In genomic region chr7:96959168-96959567, GRCm38 (mm10) we compare ENCODE assay signal across 22 mouse cellular contexts. TPM values are rescaled to one million over a fixed set of nuclear protein-coding genes. Genes with fewer than 3 reads are reported as not detected.
DNase-seq lines count a peak whose midpoint lies in the region; ATAC-seq and TF ChIP-seq lines count a peak whose summit lies in the region.
"Had no signal": no experiment of that assay in that cellular context is flagged by ENCODE, and none has a peak within 500 bp of the region (broad histone marks: within the 10 kb centered on the region; RNA-seq: fewer than 3 reads in every experiment).

No protein-coding gene starts in this region.

- H3K79me2 ChIP-seq in MEL (ENCODE audit: control insufficient read depth, insufficient read depth, low read length, poor library complexity) = 0 out of 2 replicates have a peak, but pooled peaks cover 2% of the 10 kb centered on the region

- no peak for TF ChIP-seq POLR2A in MEL (IDR thresholded peaks at IDR 0.05; ENCODE audit: control insufficient read depth in 1 of 2, insufficient read depth in 1 of 2, low read depth in 1 of 2, low read length in 2 of 2, poor library complexity in 1 of 2)

- ATAC-seq in liver, embryonic 11.5 days (replicated peaks; ENCODE audit: low FRiP score) = peak; percentile 98
- peak; percentile 98 for ATAC-seq in liver, postnatal 0 days
- ATAC-seq: forebrain, embryonic 14.5 days; hindbrain, embryonic 16.5 days; intestine, embryonic 16.5 days; midbrain, embryonic 15.5 days; Patski had no signal

- H3K4me1 ChIP-seq in MEL (ENCODE audit: control insufficient read depth in 1 of 2, insufficient read depth in 2 of 2, low read length in 2 of 2) = peaks cover 0 to 8% of the 10 kb centered on the region in 2 experiments; a peak in 2 of 4 replicates
- H3K4me1 ChIP-seq in liver, embryonic 11.5 days (replicated peaks; ENCODE audit: control insufficient read depth, insufficient read depth, low read length) = no peaks in the 10 kb centered on the region; the same call in 1 of the 2 replicates
- peaks cover 23% of the 10 kb centered on the region for H3K4me1 ChIP-seq in liver, postnatal 0 days (ENCODE audit: insufficient read depth)
- H3K4me1 ChIP-seq: limb, embryonic 10.5 days; midbrain, embryonic 15.5 days had no signal

- H3K9ac ChIP-seq in MEL (ENCODE audit: control insufficient read depth, low read depth, low read length, poor library complexity, severe bottlenecking) = no peak overlapping the region
- no peak overlapping the region for H3K9ac ChIP-seq in liver, embryonic 11.5 days (ENCODE audit: low read depth, low read length)
- H3K9ac ChIP-seq in liver, postnatal 0 days (replicated peaks) = no peak overlapping the region
- H3K9ac ChIP-seq: midbrain, embryonic 15.5 days had no signal

- peak; percentile 75 to 83 for TF ChIP-seq EP300 in MEL (IDR thresholded peaks at IDR 0.05; ENCODE audit: low read depth in 1 of 2, low read length in 2 of 2)
- peak; percentile 98 for TF ChIP-seq EP300 in liver, postnatal 0 days (IDR thresholded peaks at IDR 0.05; ENCODE audit: low read depth)

- H3K36me3 ChIP-seq in MEL (ENCODE audit: control insufficient read depth in 1 of 2, insufficient read depth in 2 of 2, low read length in 2 of 2) = peaks cover 13 to 27% of the 10 kb centered on the region in 2 experiments
- H3K36me3 ChIP-seq in liver, embryonic 11.5 days (ENCODE audit: control insufficient read depth, insufficient read depth, low read length) = peaks cover 7% of the 10 kb centered on the region; the same call in 1 of the 2 replicates
- H3K36me3 ChIP-seq in liver, postnatal 0 days (replicated peaks; ENCODE audit: insufficient read depth, low read length) = peaks cover 14% of the 10 kb centered on the region; the same call in 1 of the 2 replicates

- no peak overlapping the region for H3K27ac ChIP-seq in MEL (ENCODE audit: control insufficient read depth, low read depth, low read length)
- H3K27ac ChIP-seq in liver, embryonic 11.5 days (ENCODE audit: low read depth, low read length) = no peak overlapping the region
- peak overlapping the region; percentile 66 for H3K27ac ChIP-seq in liver, postnatal 0 days (ENCODE audit: low read depth)
- H3K27ac ChIP-seq: layer of hippocampus, adult 2 months; limb, embryonic 10.5 days; midbrain, embryonic 15.5 days had no signal

- no peak overlapping the region for H3K4me3 ChIP-seq in MEL (ENCODE audit: control insufficient read depth in 1 of 2, insufficient read depth in 1 of 2, low read depth in 2 of 2, low read length in 2 of 2)
- H3K4me3 ChIP-seq in liver, embryonic 11.5 days (ENCODE audit: low read depth, low read length) = no peak overlapping the region
- no peak overlapping the region for H3K4me3 ChIP-seq in liver, postnatal 0 days (ENCODE audit: low read depth, low read length)
- H3K4me3 ChIP-seq: layer of hippocampus, adult 2 months; limb, embryonic 10.5 days; midbrain, embryonic 15.5 days; myocyte had no signal

- DNase-seq in MEL (ENCODE audit: low read depth, low spot score) = peak; percentile 71
- DNase-seq in c-Kit-positive CD71-positive TER-119-positive erythroid progenitor cells, embryonic 14.5 days (ENCODE audit: low spot score) = peak; percentile 66
- no peak for DNase-seq in liver, embryonic 11.5 days (ENCODE audit: low spot score)
- DNase-seq in liver, postnatal 0 days = peak; percentile 68
- DNase-seq in testis, postnatal 14 days (ENCODE audit: low spot score) = no peak
- no peak for DNase-seq in thymus, postnatal 0 days (ENCODE audit: low spot score)
- DNase-seq in cerebellum, adult 8-10 months = no peak
- DNase-seq in embryo, embryonic 10.5 days (ENCODE audit: low spot score) = no peak
- DNase-seq: cerebellum, adult 9-10 months; kidney, adult 9 months; kidney, postnatal 14 days; lung, adult 18-20 months; right cerebral cortex, postnatal 4 days; thymus, postnatal 25 days had no signal

- H3K27me3 ChIP-seq in MEL (ENCODE audit: control insufficient read depth in 1 of 2, insufficient read depth in 2 of 2, low read length in 2 of 2) = no peaks in the 10 kb centered on the region
- no peaks in the 10 kb centered on the region for H3K27me3 ChIP-seq in liver, embryonic 11.5 days (replicated peaks; ENCODE audit: control insufficient read depth, insufficient read depth, low read length)
- H3K27me3 ChIP-seq in liver, postnatal 0 days (ENCODE audit: insufficient read depth, low read length) = no peaks in the 10 kb centered on the region
- H3K27me3 ChIP-seq: midbrain, embryonic 15.5 days; Patski had no signal

- 60% methylated on average over 5 of the region's 5 CpGs for WGBS in liver, embryonic 11.5 days
- 57% methylated on average over 5 of the region's 5 CpGs for WGBS in liver, postnatal 0 days (ENCODE audit: insufficient replicate concordance)

- TF ChIP-seq RAD21 in MEL (IDR thresholded peaks at IDR 0.05; ENCODE audit: low read depth, low read length) = no peak

- peak overlapping the region; percentile 5; the same call in 1 of the 2 replicates for H3K4me2 ChIP-seq in liver, embryonic 11.5 days
- H3K4me2 ChIP-seq in liver, postnatal 0 days (ENCODE audit: low read depth, low read length) = peak overlapping the region; percentile 56
- H3K4me2 ChIP-seq: midbrain, embryonic 15.5 days had no signal

- no peak for TF ChIP-seq CTCF in MEL (IDR thresholded peaks at IDR 0.05 in 2 of 3, conservative IDR thresholded peaks at IDR 0.05 in 1 of 3; ENCODE audit: control insufficient read depth in 1 of 3, insufficient read depth in 1 of 3, low read depth in 2 of 3, low read length in 3 of 3, poor library complexity in 1 of 3, severe bottlenecking in 1 of 3)
- TF ChIP-seq CTCF in liver, postnatal 0 days (IDR thresholded peaks at IDR 0.05; ENCODE audit: low read depth) = no peak

- H3K9me3 ChIP-seq in MEL (replicated peaks; ENCODE audit: insufficient read depth, low read length) = no peaks in the 10 kb centered on the region
- no peaks in the 10 kb centered on the region for H3K9me3 ChIP-seq in liver, embryonic 11.5 days (ENCODE audit: control insufficient read depth, low read length)
- no peaks in the 10 kb centered on the region for H3K9me3 ChIP-seq in liver, postnatal 0 days (ENCODE audit: low read length)
- H3K9me3 ChIP-seq: limb, embryonic 10.5 days; midbrain, embryonic 15.5 days had no signal

TF ChIP-seq in MEL, 35 proteins besides CTCF, POLR2A, EP300 and RAD21 (continues in another document):
- TF ChIP-seq CHD2 (IDR thresholded peaks at IDR 0.05; ENCODE audit: low read length) (no peak), ZNF384 (IDR thresholded peaks at IDR 0.05; ENCODE audit: low read depth, low read length) (no peak), SIN3A (IDR thresholded peaks at IDR 0.05; ENCODE audit: low read length) (peak; percentile 28; the same call in 1 of the 2 replicates), GABPA (IDR thresholded peaks at IDR 0.05; ENCODE audit: low read depth, low read length) (no peak), MXI1 (IDR thresholded peaks at IDR 0.05; ENCODE audit: low read depth, low read length) (peak; percentile 37; the same call in 1 of the 2 replicates), TCF12 (IDR thresholded peaks at IDR 0.05; ENCODE audit: low read depth, low read length) (peak; percentile 88), ETS1 (IDR thresholded peaks at IDR 0.05; ENCODE audit: low read depth, low read length) (peak; percentile 60), UBTF (IDR thresholded peaks at IDR 0.05; ENCODE audit: borderline replicate concordance, insufficient read depth, low read depth, low read length) (no peak), HCFC1 (IDR thresholded peaks at IDR 0.05; ENCODE audit: low read depth, low read length) (no peak), SMC3 (IDR thresholded peaks at IDR 0.05; ENCODE audit: low read depth, low read length) (no peak), ELF1 (IDR thresholded peaks at IDR 0.05; ENCODE audit: low read depth, low read length) (no peak), MAZ (IDR thresholded peaks at IDR 0.05; ENCODE audit: low read depth, low read length) (no peak), MEF2A (IDR thresholded peaks at IDR 0.05; ENCODE audit: extremely low read depth, insufficient replicate concordance, low read depth, low read length, poor library complexity, severe bottlenecking) (no peak), POLR2AphosphoS2 (IDR thresholded peaks at IDR 0.05; ENCODE audit: low read length) (no peak), ZC3H11A (IDR thresholded peaks at IDR 0.05; ENCODE audit: low read depth, low read length) (no peak), E2F4 (IDR thresholded peaks at IDR 0.05; ENCODE audit: borderline replicate concordance, low read depth, low read length) (no peak), ZKSCAN1 (IDR thresholded peaks at IDR 0.05; ENCODE audit: low read depth, low read length) (no peak), TBP (IDR thresholded peaks at IDR 0.05; ENCODE audit: low read depth, low read length) (no peak), GATA1 (IDR thresholded peaks at IDR 0.05; ENCODE audit: low read depth, low read length) (peak; percentile 66), MAFK (IDR thresholded peaks at IDR 0.05; ENCODE audit: borderline replicate concordance, low read depth, low read length) (no peak; the same call in 1 of the 2 replicates), RCOR1 (IDR thresholded peaks at IDR 0.05; ENCODE audit: low read depth, low read length) (peak; percentile 71; the same call in 1 of the 2 replicates), CHD1 (IDR thresholded peaks at IDR 0.05; ENCODE audit: low read depth, low read length) (no peak), POLR2AphosphoS5 (IDR thresholded peaks at IDR 0.05; ENCODE audit: borderline replicate concordance, low read depth, low read length) (no peak), BHLHE40 (IDR thresholded peaks at IDR 0.05; ENCODE audit: borderline replicate concordance, low read depth, low read length) (no peak), MYB (IDR thresholded peaks at IDR 0.05; ENCODE audit: low read depth, low read length) (no peak), USF2 (IDR thresholded peaks at IDR 0.05; ENCODE audit: borderline replicate concordance in 1 of 2, insufficient read depth in 1 of 2, low read depth in 1 of 2, low read length in 2 of 2) (no peak), ZMIZ1 (IDR thresholded peaks at IDR 0.05; ENCODE audit: low read depth, low read length) (no peak), JUND (IDR thresholded peaks at IDR 0.05; ENCODE audit: low read depth, low read length) (no peak), MYC (IDR thresholded peaks at IDR 0.05; ENCODE audit: low read depth, low read length) (no peak), TAL1 (IDR thresholded peaks at IDR 0.05; ENCODE audit: low read length) (peak; percentile 75)

RNA-seq across cellular contexts. Expression of gene Nars2, which starts 7.9 kb away (rescaled TPM):
- 12.7 and 14.7 TPM in 2 replicates for total RNA-seq in MEL (2012; rRNA removed)
- polyA plus RNA-seq in MEL (2012; ENCODE audit: insufficient read depth in 1 of 2, insufficient read length in 2 of 2, low read depth in 1 of 2, low replicate concordance in 2 of 2, missing spikeins in 1 of 2) = 10 to 100 TPM in 1 of 2 experiments, not detected in 1; 22.9 TPM
- polyA plus RNA-seq in liver, embryonic 11.5 days (2014; fragmentation: Nextera tagmentation; extraction: Ambion mirVana) = 31.2 and 37.6 TPM in 2 replicates
- polyA plus RNA-seq in liver, postnatal 0 days (2015; fragmentation: Nextera tagmentation; extraction: Ambion mirVana) = 13.3 and 14.1 TPM in 2 replicates
- 17.4 and 17.7 TPM in 2 replicates for polyA plus RNA-seq in thymus, postnatal 0 days (2015; fragmentation: Nextera tagmentation; extraction: Ambion mirVana)

Comparison
In these comparisons a context has a peak if more than half of its experiments do, and no peak if none do; other contexts are left out.
1. DNase-seq: peak in MEL (single experiment), c-Kit-positive CD71-positive TER-119-positive erythroid progenitor cells, embryonic 14.5 days (single experiment) and liver, postnatal 0 days (single experiment); none in liver, embryonic 11.5 days (single experiment), testis, postnatal 14 days (single experiment), thymus, postnatal 0 days (single experiment), cerebellum, adult 8-10 months (single experiment) and embryo, embryonic 10.5 days (single experiment).